Mouse (Mus musculus): Measurements from ENCODE around the gene Nabp1. TPM values are rescaled to one million over a fixed set of nuclear protein-coding genes. Genes with fewer than 3 reads are reported as not detected.

The Nabp1 gene
- polyA plus RNA-seq, 1 experiment from 2014 or later: 12.8 TPM

GRCm38 (mm10) chr1:51515625-51516024, 37.4 kb upstream of the Nabp1 start:
- H3K4me1 ChIP-seq (replicated peaks; ENCODE audit: control insufficient read depth, insufficient read depth): no peaks in the 10 kb centered on the region
- H3K9ac ChIP-seq (ENCODE audit: low read length): no peak overlapping the region
- no peak for DNase-seq (ENCODE audit: low spot score)
- H3K4me3 ChIP-seq (ENCODE audit: low read depth, low read length): no peak overlapping the region
- no peaks in the 10 kb centered on the region for H3K9me3 ChIP-seq (ENCODE audit: control insufficient read depth, low read length)
- H3K4me2 ChIP-seq (replicated peaks; ENCODE audit: low read depth): no peak overlapping the region
- no peak overlapping the region for H3K27ac ChIP-seq (replicated peaks)
- WGBS: 55% methylated on average over 2 of the region's 2 CpGs
- ATAC-seq (ENCODE audit: low FRiP score, low TSS enrichment): no peak
- H3K27me3 ChIP-seq (ENCODE audit: control insufficient read depth, insufficient read depth, low read length): no peaks in the 10 kb centered on the region
- TF ChIP-seq CTCF (IDR thresholded peaks at IDR 0.05; ENCODE audit: low read depth): no peak
- TF ChIP-seq EP300 (optimal IDR thresholded peaks at IDR 0.05): no peak
- no peaks in the 10 kb centered on the region for H3K36me3 ChIP-seq (ENCODE audit: control insufficient read depth, insufficient read depth, low read length)

GRCm38 (mm10) chr1:51515041-51515440, 36.8 kb upstream of the Nabp1 start:
- H3K4me1 ChIP-seq (replicated peaks; ENCODE audit: control insufficient read depth, insufficient read depth): no peaks in the 10 kb centered on the region
- ATAC-seq (ENCODE audit: low FRiP score, low TSS enrichment) (peak; percentile 45; the same call in 1 of the 2 replicates), DNase-seq (ENCODE audit: low spot score) (no peak)
- no peaks in the 10 kb centered on the region for H3K27me3 ChIP-seq (ENCODE audit: control insufficient read depth, insufficient read depth, low read length)
- H3K27ac ChIP-seq (replicated peaks): no peak overlapping the region
- H3K4me2 ChIP-seq (replicated peaks; ENCODE audit: low read depth): no peak overlapping the region
- H3K36me3 ChIP-seq (ENCODE audit: control insufficient read depth, insufficient read depth, low read length): no peaks in the 10 kb centered on the region
- H3K9me3 ChIP-seq (ENCODE audit: control insufficient read depth, low read length): no peaks in the 10 kb centered on the region
- WGBS: 42% methylated on average over 3 of the region's 3 CpGs
- no peak overlapping the region for H3K4me3 ChIP-seq (ENCODE audit: low read depth, low read length)
- TF ChIP-seq CTCF (IDR thresholded peaks at IDR 0.05; ENCODE audit: low read depth) (no peak), EP300 (optimal IDR thresholded peaks at IDR 0.05) (no peak)
- H3K9ac ChIP-seq (ENCODE audit: low read length): no peak overlapping the region

- 44% methylated on average over 2 of the region's 2 CpGs for WGBS
- DNase-seq (ENCODE audit: low spot score) (no peak), ATAC-seq (ENCODE audit: low FRiP score, low TSS enrichment) (no peak)
- Histone ChIP-seq H3K27ac (replicated peaks) (no peak overlapping the region; the same call in 1 of the 2 replicates), H3K9me3 (ENCODE audit: control insufficient read depth, low read length) (no peaks in the 10 kb centered on the region), H3K36me3 (ENCODE audit: control insufficient read depth, insufficient read depth, low read length) (no peaks in the 10 kb centered on the region), H3K4me2 (replicated peaks; ENCODE audit: low read depth) (no peak overlapping the region), H3K4me3 (ENCODE audit: low read depth, low read length) (no peak overlapping the region), H3K27me3 (ENCODE audit: control insufficient read depth, insufficient read depth, low read length) (no peaks in the 10 kb centered on the region), H3K4me1 (replicated peaks; ENCODE audit: control insufficient read depth, insufficient read depth) (no peaks in the 10 kb centered on the region), H3K9ac (ENCODE audit: low read length) (no peak overlapping the region)
- TF ChIP-seq CTCF (IDR thresholded peaks at IDR 0.05; ENCODE audit: low read depth): no peak
- no peak for TF ChIP-seq EP300 (optimal IDR thresholded peaks at IDR 0.05)
Observed at GRCm38 (mm10) chr1:51514379-51514778, 36.2 kb upstream of the Nabp1 start.

GRCm38 (mm10) chr1:51513059-51513713, 35.0 kb upstream of the Nabp1 start:
- H3K27ac ChIP-seq (replicated peaks): no peak overlapping the region
- H3K27me3 ChIP-seq (ENCODE audit: control insufficient read depth, insufficient read depth, low read length): no peaks in the 10 kb centered on the region
- no peaks in the 10 kb centered on the region for H3K36me3 ChIP-seq (ENCODE audit: control insufficient read depth, insufficient read depth, low read length)
- no peak overlapping the region for H3K4me3 ChIP-seq (ENCODE audit: low read depth, low read length)
- ATAC-seq (ENCODE audit: low FRiP score, low TSS enrichment) (no peak), DNase-seq (ENCODE audit: low spot score) (no peak)
- WGBS: 68% methylated on average over 7 of the region's 7 CpGs
- no peaks in the 10 kb centered on the region for H3K9me3 ChIP-seq (ENCODE audit: control insufficient read depth, low read length)
- H3K4me1 ChIP-seq (replicated peaks; ENCODE audit: control insufficient read depth, insufficient read depth): no peaks in the 10 kb centered on the region
- TF ChIP-seq CTCF (IDR thresholded peaks at IDR 0.05; ENCODE audit: low read depth) (no peak), EP300 (optimal IDR thresholded peaks at IDR 0.05) (no peak)
- H3K4me2 ChIP-seq (replicated peaks; ENCODE audit: low read depth): no peak overlapping the region
- H3K9ac ChIP-seq (ENCODE audit: low read length): no peak overlapping the region

- no peaks in the 10 kb centered on the region for H3K4me1 ChIP-seq (replicated peaks; ENCODE audit: control insufficient read depth, insufficient read depth)
Observed at GRCm38 (mm10) chr1:51512326-51512725, 34.1 kb upstream of the Nabp1 start.

GRCm38 (mm10) chr1:51509776-51510175, 31.6 kb upstream of the Nabp1 start:
- Histone ChIP-seq H3K4me2 (replicated peaks; ENCODE audit: low read depth) (no peak overlapping the region), H3K36me3 (ENCODE audit: control insufficient read depth, insufficient read depth, low read length) (no peaks in the 10 kb centered on the region), H3K27ac (replicated peaks) (peak overlapping the region; percentile 13), H3K4me1 (replicated peaks; ENCODE audit: control insufficient read depth, insufficient read depth) (no peaks in the 10 kb centered on the region), H3K9ac (ENCODE audit: low read length) (no peak overlapping the region), H3K4me3 (ENCODE audit: low read depth, low read length) (no peak overlapping the region), H3K27me3 (ENCODE audit: control insufficient read depth, insufficient read depth, low read length) (no peaks in the 10 kb centered on the region), H3K9me3 (ENCODE audit: control insufficient read depth, low read length) (no peaks in the 10 kb centered on the region)
- WGBS: 46% methylated on average over 8 of the region's 8 CpGs
- DNase-seq (ENCODE audit: low spot score) (peak; percentile 45), ATAC-seq (ENCODE audit: low FRiP score, low TSS enrichment) (no peak)
- TF ChIP-seq CTCF (IDR thresholded peaks at IDR 0.05; ENCODE audit: low read depth) (no peak), EP300 (optimal IDR thresholded peaks at IDR 0.05) (no peak)

More at GRCm38 (mm10) chr1:51512326-51512725, 34.1 kb upstream of the Nabp1 start:
- no peak overlapping the region for H3K9ac ChIP-seq (ENCODE audit: low read length)
- no peak overlapping the region for H3K4me3 ChIP-seq (ENCODE audit: low read depth, low read length)
- no peaks in the 10 kb centered on the region for H3K27me3 ChIP-seq (ENCODE audit: control insufficient read depth, insufficient read depth, low read length)
- no peaks in the 10 kb centered on the region for H3K36me3 ChIP-seq (ENCODE audit: control insufficient read depth, insufficient read depth, low read length)
- no peak for TF ChIP-seq CTCF (IDR thresholded peaks at IDR 0.05; ENCODE audit: low read depth)
- TF ChIP-seq EP300 (optimal IDR thresholded peaks at IDR 0.05): no peak
- WGBS: 72% methylated on average over 2 of the region's 2 CpGs
- H3K9me3 ChIP-seq (ENCODE audit: control insufficient read depth, low read length): no peaks in the 10 kb centered on the region
- H3K27ac ChIP-seq (replicated peaks): no peak overlapping the region
- ATAC-seq (ENCODE audit: low FRiP score, low TSS enrichment): no peak
- DNase-seq (ENCODE audit: low spot score): no peak
- H3K4me2 ChIP-seq (replicated peaks; ENCODE audit: low read depth): no peak overlapping the region

Measured in stomach, postnatal 0 days (tissue).